Mouse (Mus musculus) inflammation-experienced regulatory T-cells (primary cell): ENCODE results near the gene Snai1. TPM values are rescaled to one million over a fixed set of nuclear protein-coding genes. Genes with fewer than 3 reads are reported as not detected.

Experiments used
- polyA plus RNA-seq, 2 experiments: library from polyadenylated mRNA; unstranded; fragments of 100-300 nt; shearing (Covaris generic); gene quantifications; one replicate each; pipeline ENCODE4 v1.2.1; 2017

The Snai1 gene
- under 1 TPM in 1 of 2 experiments, not detected in 1; 0.69 TPM for polyA plus RNA-seq

GRCm38 (mm10) chr2:167537476-167538297 is at the start of gene Snai1:
Snai1 (plus strand) TSS chr2:167538195.

DNA sequence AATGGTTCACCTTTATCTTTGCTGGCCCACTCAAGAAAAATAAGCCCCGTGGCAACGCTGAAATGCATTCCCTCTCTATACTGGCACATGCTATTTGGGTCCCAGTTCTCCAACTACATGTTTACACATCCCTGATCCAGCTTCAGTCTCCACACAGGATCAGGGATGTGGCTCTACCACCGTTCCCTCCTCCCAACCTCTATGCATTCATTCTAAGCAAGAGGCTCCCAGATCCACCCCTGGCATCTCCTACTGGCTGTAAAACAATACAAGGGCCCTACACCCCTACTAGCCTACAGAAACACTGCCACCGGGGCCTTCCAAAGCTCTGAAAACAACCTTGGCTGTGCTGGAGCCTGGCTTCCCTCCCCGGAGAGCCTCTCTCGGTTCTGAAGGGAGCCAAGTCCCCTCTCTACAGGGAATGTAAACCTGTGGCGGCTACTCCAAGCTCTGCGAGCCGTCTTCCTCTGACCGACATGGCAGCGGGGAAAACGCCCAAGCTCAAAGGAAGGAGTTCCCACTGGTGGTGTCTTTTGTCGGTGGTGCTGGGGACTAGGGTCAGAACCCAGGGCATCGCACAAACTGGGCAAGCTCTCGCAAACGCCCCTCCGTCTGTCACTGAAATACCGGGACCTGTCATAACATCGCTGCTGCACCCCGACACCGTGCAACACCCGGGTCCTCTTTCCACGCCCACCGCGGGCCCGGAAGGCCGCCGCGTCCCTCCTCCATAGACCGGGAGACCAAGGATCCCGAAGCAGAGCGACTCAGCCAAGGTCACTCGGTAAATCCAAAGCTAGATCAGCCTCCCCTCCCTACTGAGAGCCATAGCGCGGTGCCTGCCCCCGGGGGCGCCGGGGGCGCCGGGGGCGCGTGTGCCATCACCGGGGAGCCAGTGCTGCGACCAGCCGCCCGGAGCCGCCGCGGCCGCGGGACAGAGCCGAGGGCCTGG is 46.0 kb upstream of the Snai1 start, which contains the start of gene Rnf114:
TSS of gene Rnf114 (plus strand) at position 889 of the 952 bp plus-strand sequence.

GRCm38 (mm10) chr2:167492713-167493636 is 45.0 kb upstream of the Snai1 start, which contains the start of gene Spata2:
Spata2 (minus strand) TSS chr2:167492887.

Other genes starting within 250 kb of the Snai1 start
- 10 to 100 TPM; 21.5 to 32.3 TPM for gene B4galt5, start 189.0 kb upstream of the Snai1 start, polyA plus RNA-seq
- 10 to 100 TPM; 59.6 to 78.9 TPM for gene Slc9a8, start 116.5 kb upstream of the Snai1 start, polyA plus RNA-seq
- gene Rnf114, start 45.5 kb upstream of the Snai1 start, polyA plus RNA-seq, result 100 to 1,000 TPM; 213 to 254 TPM
- 10 to 100 TPM; 24.1 to 30.1 TPM for gene Spata2, start 45.3 kb upstream of the Snai1 start, polyA plus RNA-seq
- 100 to 1,000 TPM; 259 to 269 TPM for gene Ube2v1, start 93.9 kb downstream of the Snai1 start, polyA plus RNA-seq
- 10 to 100 TPM; 19.1 to 24.6 TPM for gene Gm20431, start 123.3 kb downstream of the Snai1 start, polyA plus RNA-seq
- gene Cebpb, start 150.7 kb downstream of the Snai1 start, polyA plus RNA-seq, result 10 to 100 TPM; 51.3 to 69.3 TPM
- gene Tmem189, start 151.6 kb downstream of the Snai1 start, polyA plus RNA-seq, result 100 to 1,000 TPM in 1 of 2 experiments, 10 to 100 TPM in 1; 83.2 to 124 TPM